Mouse (Mus musculus): ENCODE measurements around the gene Pitpnm3. TPM values are rescaled to one million over a fixed set of nuclear protein-coding genes. Genes with fewer than 3 reads are reported as not detected.

The Pitpnm3 gene
- polyA plus RNA-seq, 2 experiments, result 0.01 to 0.13 TPM

GRCm38 (mm10) chr11:72016518-72017252 is 118.9 kb downstream of the Pitpnm3 start:
- peaks cover 0 to 8% of the 10 kb centered on the region in 2 experiments; a peak in 2 of 4 replicates for H3K4me1 ChIP-seq (replicated peaks; ENCODE audit: control insufficient read depth in 2 of 2, insufficient read depth in 2 of 2, low read length in 1 of 2)
- no peak overlapping the region for H3K27ac ChIP-seq
- DNase-seq (ENCODE audit: low read depth in 3 of 3, low spot score in 3 of 3), result no peak
- H3K27me3 ChIP-seq (ENCODE audit: control insufficient read depth, insufficient read depth, low read length), result no peaks in the 10 kb centered on the region
- no peaks in the 10 kb centered on the region for H3K36me3 ChIP-seq (replicated peaks; ENCODE audit: control insufficient read depth, insufficient read depth, low read depth)
- no peaks in the 10 kb centered on the region for H3K9me3 ChIP-seq (ENCODE audit: control insufficient read depth, low read length)
- TF ChIP-seq CTCF (IDR thresholded peaks at IDR 0.05; ENCODE audit: low read depth) (0 out of 2 replicates have a peak, but pooled peaks have one; percentile 21), EP300 (IDR thresholded peaks at IDR 0.05; ENCODE audit: low read depth) (no peak)
- WGBS (ENCODE audit: insufficient replicate concordance), result 56% methylated on average over 13 of the region's 13 CpGs
- no peak overlapping the region for H3K4me3 ChIP-seq (ENCODE audit: insufficient read depth in 1 of 2, low read depth in 2 of 2, low read length in 2 of 2)
- ATAC-seq (ENCODE audit: insufficient read depth), result no peak
- H3K4me2 ChIP-seq (ENCODE audit: low read depth), result no peak overlapping the region
- no peak overlapping the region for H3K9ac ChIP-seq (replicated peaks)

DNA sequence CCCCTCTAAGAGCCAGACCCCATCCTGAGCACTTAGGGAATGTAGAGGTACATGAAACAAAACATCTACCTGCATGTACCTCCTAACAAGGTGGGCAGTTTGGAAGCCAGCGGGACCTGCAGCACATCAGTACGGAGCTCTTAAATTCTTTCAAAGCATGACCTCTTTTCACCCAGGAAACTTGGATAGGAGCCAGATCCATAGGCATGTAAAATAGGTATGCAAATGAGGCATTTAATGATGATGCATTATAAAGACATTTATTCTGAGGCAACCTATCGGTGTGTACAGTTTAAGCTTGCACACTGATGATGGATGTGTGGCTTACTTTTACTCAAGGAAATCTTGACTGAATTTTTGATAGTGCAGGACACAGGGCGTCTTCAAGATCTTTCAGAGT is 120.9 kb downstream of the Pitpnm3 start:
- peaks cover 0 to 2% of the 10 kb centered on the region in 2 experiments; a peak in 1 of 4 replicates for H3K4me1 ChIP-seq (replicated peaks; ENCODE audit: control insufficient read depth in 2 of 2, insufficient read depth in 2 of 2, low read length in 1 of 2)
- H3K27me3 ChIP-seq (ENCODE audit: control insufficient read depth, insufficient read depth, low read length), result no peaks in the 10 kb centered on the region
- WGBS (ENCODE audit: insufficient replicate concordance), result 65% methylated on average over 4 of the region's 4 CpGs
- H3K9ac ChIP-seq (replicated peaks), result no peak overlapping the region
- no peak for DNase-seq (ENCODE audit: low read depth in 3 of 3, low spot score in 3 of 3)
- H3K27ac ChIP-seq, result no peak overlapping the region
- H3K36me3 ChIP-seq (replicated peaks; ENCODE audit: control insufficient read depth, insufficient read depth, low read depth), result no peaks in the 10 kb centered on the region
- H3K4me2 ChIP-seq (ENCODE audit: low read depth), result no peak overlapping the region
- no peak for ATAC-seq (ENCODE audit: insufficient read depth)
- no peaks in the 10 kb centered on the region for H3K9me3 ChIP-seq (ENCODE audit: control insufficient read depth, low read length)
- H3K4me3 ChIP-seq (ENCODE audit: insufficient read depth in 1 of 2, low read depth in 2 of 2, low read length in 2 of 2), result no peak overlapping the region
- TF ChIP-seq EP300 (IDR thresholded peaks at IDR 0.05; ENCODE audit: low read depth) (no peak), CTCF (IDR thresholded peaks at IDR 0.05; ENCODE audit: low read depth) (no peak)

GRCm38 (mm10) chr11:72011955-72012354 is 123.6 kb downstream of the Pitpnm3 start:
- Histone ChIP-seq H3K4me1 (replicated peaks; ENCODE audit: control insufficient read depth in 2 of 2, insufficient read depth in 2 of 2, low read length in 1 of 2) (peaks cover 0 to 2% of the 10 kb centered on the region in 2 experiments; a peak in 1 of 4 replicates), H3K9me3 (ENCODE audit: control insufficient read depth, low read length) (no peaks in the 10 kb centered on the region), H3K36me3 (replicated peaks; ENCODE audit: control insufficient read depth, insufficient read depth, low read depth) (no peaks in the 10 kb centered on the region), H3K4me3 (ENCODE audit: insufficient read depth in 1 of 2, low read depth in 2 of 2, low read length in 2 of 2) (no peak overlapping the region), H3K27ac (no peak overlapping the region), H3K9ac (replicated peaks) (no peak overlapping the region), H3K4me2 (ENCODE audit: low read depth) (no peak overlapping the region), H3K27me3 (ENCODE audit: control insufficient read depth, insufficient read depth, low read length) (no peaks in the 10 kb centered on the region)
- no peak for ATAC-seq (ENCODE audit: insufficient read depth)
- WGBS (ENCODE audit: insufficient replicate concordance), result 45% methylated on average over 1 of the region's 1 CpGs
- TF ChIP-seq EP300 (IDR thresholded peaks at IDR 0.05; ENCODE audit: low read depth) (no peak), CTCF (IDR thresholded peaks at IDR 0.05; ENCODE audit: low read depth) (no peak)
- no peak for DNase-seq (ENCODE audit: low read depth in 3 of 3, low spot score in 3 of 3)

DNA sequence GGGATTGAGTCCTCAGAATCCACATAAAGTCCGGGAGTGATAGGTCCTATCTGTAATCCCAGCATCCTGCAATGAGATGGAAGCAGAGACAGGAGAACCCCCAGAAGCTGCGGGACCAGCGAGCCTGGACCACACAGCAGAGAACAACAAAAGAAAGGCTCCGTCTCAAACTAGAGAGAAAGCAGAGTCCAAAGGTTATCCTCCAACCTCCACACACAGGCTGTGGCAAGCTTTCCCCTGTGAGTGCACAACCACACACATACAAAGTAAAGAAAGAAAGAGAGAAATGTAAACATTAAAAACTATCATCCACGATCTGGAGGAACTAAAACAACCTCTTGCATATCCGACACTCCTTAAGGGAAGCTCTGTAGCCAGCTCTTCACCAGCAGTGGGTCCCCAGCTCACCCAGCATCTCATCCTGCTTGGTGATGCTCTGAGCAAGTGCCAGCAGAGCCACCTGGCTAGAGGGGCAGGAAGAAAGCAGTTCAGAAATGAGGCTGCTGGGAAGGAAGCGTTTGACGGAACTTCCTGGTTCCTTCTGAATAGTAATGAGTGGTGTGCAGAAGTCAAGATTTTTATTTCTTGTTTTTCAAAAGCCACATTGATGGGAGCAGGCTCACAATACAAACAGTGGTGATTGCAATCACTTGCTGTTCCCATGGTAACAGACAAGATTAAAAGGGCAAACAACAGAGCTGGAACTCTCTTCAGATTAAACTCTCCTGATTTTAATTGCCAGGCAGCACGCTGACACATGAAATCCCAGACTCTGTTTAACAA is 124.4 kb downstream of the Pitpnm3 start:
- ATAC-seq (ENCODE audit: insufficient read depth), result no peak
- DNase-seq (ENCODE audit: low read depth in 3 of 3, low spot score in 3 of 3), result no peak
- Histone ChIP-seq H3K27ac (no peak overlapping the region), H3K36me3 (replicated peaks; ENCODE audit: control insufficient read depth, insufficient read depth, low read depth) (no peaks in the 10 kb centered on the region), H3K9ac (replicated peaks) (no peak overlapping the region), H3K4me2 (ENCODE audit: low read depth) (no peak overlapping the region), H3K9me3 (ENCODE audit: control insufficient read depth, low read length) (no peaks in the 10 kb centered on the region), H3K27me3 (ENCODE audit: control insufficient read depth, insufficient read depth, low read length) (no peaks in the 10 kb centered on the region), H3K4me3 (ENCODE audit: insufficient read depth in 1 of 2, low read depth in 2 of 2, low read length in 2 of 2) (no peak overlapping the region), H3K4me1 (replicated peaks; ENCODE audit: control insufficient read depth in 2 of 2, insufficient read depth in 2 of 2, low read length in 1 of 2) (peaks cover 0 to 2% of the 10 kb centered on the region in 2 experiments; a peak in 1 of 4 replicates)
- WGBS (ENCODE audit: insufficient replicate concordance), result 39% methylated on average over 9 of the region's 9 CpGs
- no peak for TF ChIP-seq CTCF (IDR thresholded peaks at IDR 0.05; ENCODE audit: low read depth)

GRCm38 (mm10) chr11:72010367-72010766 is 125.2 kb downstream of the Pitpnm3 start:
- TF ChIP-seq CTCF (IDR thresholded peaks at IDR 0.05; ENCODE audit: low read depth) (no peak), EP300 (IDR thresholded peaks at IDR 0.05; ENCODE audit: low read depth) (no peak)
- Histone ChIP-seq H3K4me3 (ENCODE audit: insufficient read depth in 1 of 2, low read depth in 2 of 2, low read length in 2 of 2) (no peak overlapping the region), H3K27me3 (ENCODE audit: control insufficient read depth, insufficient read depth, low read length) (no peaks in the 10 kb centered on the region), H3K27ac (no peak overlapping the region), H3K4me2 (ENCODE audit: low read depth) (no peak overlapping the region), H3K9ac (replicated peaks) (no peak overlapping the region), H3K9me3 (ENCODE audit: control insufficient read depth, low read length) (no peaks in the 10 kb centered on the region), H3K4me1 (replicated peaks; ENCODE audit: control insufficient read depth in 2 of 2, insufficient read depth in 2 of 2, low read length in 1 of 2) (peaks cover 0 to 2% of the 10 kb centered on the region in 2 experiments; a peak in 1 of 4 replicates), H3K36me3 (replicated peaks; ENCODE audit: control insufficient read depth, insufficient read depth, low read depth) (no peaks in the 10 kb centered on the region)
- WGBS (ENCODE audit: insufficient replicate concordance), result 39% methylated on average over 5 of the region's 5 CpGs
- DNase-seq (ENCODE audit: low read depth in 3 of 3, low spot score in 3 of 3), result no peak
- no peak for ATAC-seq (ENCODE audit: insufficient read depth)

Data from liver, embryonic 14.5 days (tissue).